Mouse (Mus musculus): ENCODE measurements around the gene Ttc28.

DNA sequence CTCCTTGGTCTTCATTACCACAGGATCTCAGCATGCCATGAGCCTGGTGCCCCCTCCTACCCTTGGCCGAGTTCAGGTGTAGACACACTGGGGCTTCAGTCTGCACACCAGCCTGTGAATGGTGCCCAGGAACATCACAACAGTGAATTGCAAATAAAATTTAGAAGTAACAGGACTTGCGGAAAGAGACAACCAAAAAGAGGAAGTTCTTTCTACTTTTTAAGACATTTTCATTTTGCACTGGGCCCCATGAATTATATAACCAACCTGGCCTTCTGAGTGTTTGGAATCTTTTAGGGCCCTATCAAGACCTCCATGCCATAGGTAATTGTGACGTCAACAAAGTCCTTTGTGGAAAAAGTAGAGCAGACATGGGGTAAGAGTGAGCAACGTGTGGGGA is 170.0 kb downstream of the Ttc28 start:
- no peak for TF ChIP-seq CTCF (IDR thresholded peaks at IDR 0.05; ENCODE audit: insufficient read depth, low read length)
- TF ChIP-seq POLR2A (IDR thresholded peaks at IDR 0.05; ENCODE audit: borderline replicate concordance, extremely low read depth, low read depth, low read length), result no peak
